Mouse (Mus musculus) embryonic facial prominence, embryonic 14.5 days (tissue): ENCODE data around the gene Saa3. TPM values are rescaled to one million over a fixed set of nuclear protein-coding genes. Genes with fewer than 3 reads are reported as not detected.
A peak's percentile ranks its signal among the peaks of the same experiment; 100 is the strongest.

Experiments used
- ATAC-seq: fragments of 200-750 bp; cut with Nextera tagmentation; 2 replicates; pipeline ENCODE4 v1.8.0; 2017; ENCODE audit warnings: low read depth, moderate number of reproducible peaks, moderate TSS enrichment
- DNase-seq: peaks from one replicate; pipeline ENCODE4 v3.0.0-alpha.2; 2015; ENCODE audit warnings: low spot score
- H3K27ac ChIP-seq: fragments of 300-500 bp; sonication (generic); replicated peaks from 2 replicates; pipeline ENCODE4 v1.5.1; 2014; ENCODE audit warnings: low read depth, mild to moderate bottlenecking, low read length, moderate library complexity
- H3K27me3 ChIP-seq: fragments of 300-500 bp; sonication (generic); replicated peaks from 2 replicates; pipeline ENCODE4 v1.6.1; 2014; ENCODE audit warnings: low read length; ENCODE audit not compliant: control insufficient read depth, insufficient read depth
- H3K36me3 ChIP-seq: fragments of 300-500 bp; sonication (generic); 2 replicates; pipeline ENCODE4 v1.6.1; 2014; ENCODE audit warnings: low read length, mixed read lengths; ENCODE audit not compliant: control insufficient read depth, insufficient read depth
- H3K4me1 ChIP-seq: fragments of 300-500 bp; sonication (generic); 2 replicates; pipeline ENCODE4 v1.6.1; 2014; ENCODE audit warnings: antibody characterized with exemption, low read length; ENCODE audit not compliant: control insufficient read depth, insufficient read depth
- H3K4me2 ChIP-seq: fragments of 300-500 bp; sonication (generic); 2 replicates; pipeline ENCODE4 v1.6.1; 2014; ENCODE audit warnings: low read depth, mild to moderate bottlenecking, low read length, moderate library complexity, mixed read lengths
- H3K4me3 ChIP-seq: fragments of 300-500 bp; sonication (generic); 2 replicates; pipeline ENCODE4 v1.5.1; 2014; ENCODE audit warnings: low read depth, mild to moderate bottlenecking, low read length
- H3K9ac ChIP-seq: fragments of 300-500 bp; sonication (generic); 2 replicates; pipeline ENCODE4 v1.6.1; 2014; ENCODE audit warnings: low read depth, mild to moderate bottlenecking, low read length, moderate library complexity, mixed read lengths
- H3K9me3 ChIP-seq: fragments of 300-500 bp; sonication (generic); 2 replicates; pipeline ENCODE4 v1.6.1; 2016; ENCODE audit warnings: low read length; ENCODE audit not compliant: control insufficient read depth
- WGBS: fragments of 180-500 bp; shearing (Covaris S2); extraction: QIAGEN DNeasy Blood & Tissue Kit; methylation state at CpG from one replicate; pipeline ENCODE4 v1.1.7; 2014; 5-methylcytosine and 5-hydroxymethylcytosine counted together
- polyA plus RNA-seq: library from polyadenylated mRNA; unstranded; fragments of >200 nt; fragmentation: Nextera tagmentation; extraction: Ambion mirVana; gene quantifications from 2 replicates; pipeline ENCODE4 v1.2.1, GENCODE M21; 2014

The Saa3 gene
- polyA plus RNA-seq, 1 experiment from 2014 or later: 0.61 TPM

DNA sequence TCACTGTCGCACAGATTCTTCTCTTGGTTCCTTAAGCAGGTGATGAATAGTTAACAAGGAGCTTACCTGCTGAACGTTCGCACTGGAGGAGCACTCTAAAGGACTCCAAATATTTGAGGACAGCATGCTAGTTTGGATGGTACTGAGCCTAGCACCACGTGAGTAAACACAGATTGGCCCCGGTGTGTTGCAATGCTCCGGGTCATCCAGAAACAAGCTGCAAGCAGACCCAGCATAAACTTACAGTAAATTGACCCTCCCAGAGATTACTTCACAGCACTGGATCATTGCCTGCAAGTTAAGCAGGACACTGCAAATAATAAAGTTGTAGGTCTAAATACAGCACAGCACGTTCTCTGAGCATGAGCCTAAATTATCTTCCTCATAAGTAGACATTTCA is 4.0 kb upstream of the Saa3 start:
- H3K9ac ChIP-seq: no peak overlapping the region
- no peaks in the 10 kb centered on the region for H3K9me3 ChIP-seq
- H3K36me3 ChIP-seq: no peaks in the 10 kb centered on the region
- 67% methylated on average over 7 of the region's 7 CpGs for WGBS
- H3K27ac ChIP-seq: no peak overlapping the region
- no peak overlapping the region for H3K4me2 ChIP-seq
- no peak overlapping the region for H3K4me3 ChIP-seq
- DNase-seq (no peak), ATAC-seq (no peak)
- no peaks in the 10 kb centered on the region for H3K27me3 ChIP-seq
- no peaks in the 10 kb centered on the region for H3K4me1 ChIP-seq

DNA sequence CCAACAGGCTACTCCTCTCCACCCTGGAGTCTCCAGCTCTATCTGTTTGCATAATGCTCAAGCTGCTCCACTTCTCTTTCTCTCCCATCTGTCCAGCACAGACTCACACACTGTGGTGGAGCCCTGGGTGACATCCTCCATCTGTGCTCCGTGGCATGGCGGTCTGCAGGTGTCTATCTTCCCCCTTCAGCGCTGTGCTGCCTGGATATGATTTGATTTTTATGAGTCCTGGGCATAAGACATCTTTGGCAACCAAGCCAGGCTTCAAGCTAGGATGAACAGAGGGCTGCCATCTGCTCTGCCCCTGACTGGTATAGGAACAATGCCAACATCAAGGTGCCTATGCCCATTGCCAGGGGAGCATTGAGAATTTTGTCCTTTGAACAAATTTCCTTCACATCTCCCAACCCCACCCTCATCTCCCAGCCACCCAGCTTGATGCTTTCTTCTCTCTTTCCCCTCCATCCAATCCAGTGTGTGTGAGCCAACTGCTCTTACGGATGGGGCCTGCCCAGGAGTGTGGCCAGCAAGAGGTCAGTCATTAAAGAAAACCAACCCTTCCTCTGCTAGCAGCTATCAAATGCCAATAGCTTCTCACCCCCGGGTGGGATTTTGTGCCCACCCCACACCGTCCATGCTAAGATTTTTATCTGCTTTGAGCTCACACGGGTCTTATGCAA is 3.2 kb upstream of the Saa3 start:
- WGBS: 76% methylated on average over 7 of the region's 7 CpGs
- no peak for ATAC-seq

DNA sequence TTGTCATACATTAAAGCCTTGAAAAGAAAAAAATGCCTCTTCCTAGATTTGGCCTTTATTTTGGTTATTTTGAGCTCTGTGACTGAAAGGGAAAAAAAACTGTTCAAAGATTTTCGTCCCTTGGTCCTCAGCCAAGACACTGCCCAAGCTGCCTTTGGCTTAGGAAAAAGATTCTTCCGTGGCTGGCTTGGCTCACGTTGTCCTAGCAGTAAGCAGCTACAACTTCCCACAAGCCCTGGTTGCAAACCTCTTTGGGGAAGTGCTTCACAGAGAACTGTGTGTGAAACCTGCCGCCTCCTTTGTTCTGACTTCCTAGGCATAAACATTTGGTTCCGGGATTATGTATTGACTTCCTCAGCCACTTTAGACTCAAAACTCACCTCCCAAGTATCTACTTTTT is 1.4 kb upstream of the Saa3 start:
- DNase-seq (peak; percentile 36), ATAC-seq (no peak)
- Histone ChIP-seq H3K9me3 (no peaks in the 10 kb centered on the region), H3K27me3 (no peaks in the 10 kb centered on the region), H3K4me2 (no peak overlapping the region), H3K27ac (no peak overlapping the region), H3K36me3 (no peaks in the 10 kb centered on the region), H3K4me3 (no peak overlapping the region), H3K4me1 (no peaks in the 10 kb centered on the region), H3K9ac (no peak overlapping the region)
- WGBS: 54% methylated on average over 5 of the region's 5 CpGs

More for the DNA sequence above, 3.2 kb upstream of the Saa3 start:
- no peaks in the 10 kb centered on the region for H3K27me3 ChIP-seq
- no peak overlapping the region for H3K9ac ChIP-seq
- no peak overlapping the region for H3K4me3 ChIP-seq
- H3K36me3 ChIP-seq: no peaks in the 10 kb centered on the region
- DNase-seq: no peak
- no peaks in the 10 kb centered on the region for H3K4me1 ChIP-seq
- no peak overlapping the region for H3K4me2 ChIP-seq
- H3K9me3 ChIP-seq: no peaks in the 10 kb centered on the region
- no peak overlapping the region for H3K27ac ChIP-seq

DNA sequence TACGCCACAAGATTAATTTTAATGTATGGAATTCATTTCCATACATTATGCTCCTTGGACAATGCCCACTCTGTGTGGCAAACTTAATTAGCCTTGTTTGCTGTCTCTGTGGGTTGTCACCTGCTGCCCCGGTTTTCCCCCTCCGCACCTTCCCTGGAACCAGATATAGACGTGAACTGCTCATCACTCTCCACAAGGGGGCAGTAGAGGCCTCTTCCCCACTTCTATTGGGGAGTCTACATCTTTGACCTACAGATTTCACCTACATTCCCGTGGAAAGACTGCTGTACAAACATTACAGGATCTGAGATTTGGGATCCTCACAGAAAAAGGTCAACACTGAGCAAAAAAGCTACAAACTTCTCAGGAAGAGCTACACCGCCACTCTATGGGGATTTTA is 982 bp downstream of the Saa3 start:
- no peak for ATAC-seq
- Histone ChIP-seq H3K27ac (no peak overlapping the region), H3K27me3 (no peaks in the 10 kb centered on the region), H3K4me2 (no peak overlapping the region), H3K9ac (no peak overlapping the region), H3K4me3 (no peak overlapping the region), H3K4me1 (peaks cover 3% of the 10 kb centered on the region; the same call in 1 of the 2 replicates), H3K9me3 (no peaks in the 10 kb centered on the region), H3K36me3 (no peaks in the 10 kb centered on the region)
- DNase-seq: peak; percentile 40
- 33% methylated on average over 6 of the region's 6 CpGs for WGBS

DNA sequence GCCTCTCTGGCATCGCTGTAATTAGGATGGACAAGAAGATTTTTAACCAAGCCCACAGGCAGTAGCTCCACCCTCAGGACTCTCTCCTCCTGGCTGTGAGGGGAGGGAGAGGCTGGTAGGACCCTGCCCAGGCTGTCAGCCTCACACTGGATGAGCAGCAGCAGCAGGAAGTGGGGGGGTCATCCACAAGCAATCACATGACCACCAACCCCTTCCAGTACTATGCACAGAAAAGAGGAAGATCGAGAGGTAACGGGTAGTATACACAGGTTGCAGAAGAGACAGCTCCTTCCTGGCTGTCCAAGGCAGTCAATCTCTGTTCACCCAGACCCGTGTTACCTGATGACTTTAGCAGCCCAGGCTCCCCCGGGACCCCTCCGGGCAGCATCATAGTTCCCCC is 3.2 kb downstream of the Saa3 start:
- H3K27me3 ChIP-seq: no peaks in the 10 kb centered on the region
- DNase-seq (no peak), ATAC-seq (no peak)
- no peaks in the 10 kb centered on the region for H3K9me3 ChIP-seq
- H3K9ac ChIP-seq: no peak overlapping the region
- H3K4me3 ChIP-seq: no peak overlapping the region
- H3K36me3 ChIP-seq: peaks cover 12% of the 10 kb centered on the region
- H3K4me1 ChIP-seq: peaks cover 8% of the 10 kb centered on the region; the same call in 1 of the 2 replicates
- WGBS: 68% methylated on average over 6 of the region's 6 CpGs
- H3K27ac ChIP-seq: no peak overlapping the region
- H3K4me2 ChIP-seq: no peak overlapping the region

DNA sequence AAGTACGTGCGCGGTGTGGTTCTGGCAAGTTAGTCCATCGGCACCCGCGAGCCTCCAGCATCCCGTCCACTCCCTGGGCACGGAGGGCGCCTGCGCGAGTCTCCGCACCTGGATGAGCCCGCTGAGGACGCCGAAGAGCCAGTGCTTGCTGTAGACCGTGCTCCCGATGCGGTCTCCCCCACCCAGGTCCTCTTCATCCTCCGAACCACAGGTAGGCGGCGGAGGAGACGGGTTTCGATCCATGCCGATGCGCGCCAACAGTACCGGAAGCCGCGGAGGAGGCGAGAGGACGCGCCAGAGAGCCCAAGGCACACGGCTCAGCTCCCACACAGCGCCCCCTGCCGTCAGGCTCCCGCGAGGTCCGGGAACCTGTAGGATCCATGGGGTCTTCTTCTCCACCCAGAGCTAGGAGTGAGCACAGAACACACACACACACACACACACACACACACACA is 5.1 kb downstream of the Saa3 start, which contains the start of gene Saal1:
Gene Saal1 (minus strand): TSS at position 291 of the 455 bp plus-strand sequence.
- DNase-seq (peak; percentile 91), ATAC-seq (peak; percentile 98)
- H3K27ac ChIP-seq: peak within 1 kb of the TSS; percentile 87
- peak within 1 kb of the TSS; percentile 88 for H3K9ac ChIP-seq
- H3K4me3 ChIP-seq: peak within 1 kb of the TSS; percentile 79
- H3K9me3 ChIP-seq: no peaks in the 10 kb centered on the region
- H3K36me3 ChIP-seq: peaks cover 30% of the 10 kb centered on the region
- peaks cover 8% of the 10 kb centered on the region; the same call in 1 of the 2 replicates for H3K4me1 ChIP-seq
- 0% methylated on average over 23 of the region's 38 CpGs for WGBS
- no peaks in the 10 kb centered on the region for H3K27me3 ChIP-seq
- peak within 1 kb of the TSS; percentile 59 for H3K4me2 ChIP-seq

DNA sequence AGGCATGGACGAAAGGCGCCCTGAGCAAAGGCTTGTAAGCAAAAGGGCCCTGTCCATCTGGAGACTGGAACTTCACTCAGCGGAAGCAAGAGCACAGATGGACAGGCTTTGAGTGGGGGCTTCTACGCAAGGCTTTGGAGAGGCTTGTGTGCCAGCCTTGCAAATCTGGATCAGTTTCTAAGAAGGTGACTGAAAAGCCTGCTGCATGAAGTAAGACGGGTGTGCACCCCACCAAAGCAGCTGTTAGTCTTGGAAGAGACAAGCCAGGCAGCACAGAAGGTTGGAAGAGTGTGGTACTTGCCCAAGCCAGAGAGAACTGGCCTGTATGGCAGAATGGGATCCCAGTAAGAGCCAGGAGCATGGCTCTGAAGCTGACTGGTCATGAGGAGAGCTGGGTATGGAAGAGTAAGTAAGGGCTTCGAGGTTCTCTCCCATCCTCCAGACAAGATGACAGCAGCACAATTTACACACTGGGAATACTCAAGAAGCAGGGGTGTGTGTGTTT is 14.9 kb downstream of the Saa3 start:
- ATAC-seq: no peak
- H3K4me1 ChIP-seq: no peaks in the 10 kb centered on the region
- no peak for DNase-seq
- no peaks in the 10 kb centered on the region for H3K9me3 ChIP-seq
- H3K9ac ChIP-seq: no peak overlapping the region
- no peaks in the 10 kb centered on the region for H3K27me3 ChIP-seq
- no peak overlapping the region for H3K4me3 ChIP-seq
- WGBS: 93% methylated on average over 6 of the region's 6 CpGs
- H3K36me3 ChIP-seq: peaks cover 86% of the 10 kb centered on the region
- H3K27ac ChIP-seq: no peak overlapping the region
- H3K4me2 ChIP-seq: no peak overlapping the region

DNA sequence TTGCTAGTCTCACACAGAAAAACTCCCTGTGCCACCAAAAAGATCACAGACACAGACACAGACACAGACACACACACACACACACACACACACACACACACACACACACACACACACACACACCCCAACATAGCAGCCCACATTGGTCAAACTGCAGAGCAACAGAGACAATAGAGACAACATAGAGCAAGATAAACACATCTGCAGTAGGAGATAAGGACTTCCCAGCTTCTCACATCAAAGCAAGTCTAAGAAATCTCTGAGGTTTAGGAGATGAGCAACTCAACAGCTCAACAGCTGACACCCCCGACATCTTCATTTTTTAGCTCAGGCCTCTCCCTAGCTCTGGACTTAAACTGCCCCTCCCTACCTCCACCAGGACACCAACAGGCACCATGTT is 18.7 kb downstream of the Saa3 start:
- H3K4me1 ChIP-seq: no peaks in the 10 kb centered on the region
- DNase-seq: no peak
- H3K27me3 ChIP-seq: no peaks in the 10 kb centered on the region
- no peak overlapping the region for H3K9ac ChIP-seq
- H3K4me2 ChIP-seq: no peak overlapping the region
- H3K9me3 ChIP-seq: no peaks in the 10 kb centered on the region
- ATAC-seq: no peak
- no peak overlapping the region for H3K27ac ChIP-seq
- peaks cover 65% of the 10 kb centered on the region for H3K36me3 ChIP-seq
- WGBS: 69% methylated on average over 1 of the region's 1 CpGs
- H3K4me3 ChIP-seq: no peak overlapping the region

DNA sequence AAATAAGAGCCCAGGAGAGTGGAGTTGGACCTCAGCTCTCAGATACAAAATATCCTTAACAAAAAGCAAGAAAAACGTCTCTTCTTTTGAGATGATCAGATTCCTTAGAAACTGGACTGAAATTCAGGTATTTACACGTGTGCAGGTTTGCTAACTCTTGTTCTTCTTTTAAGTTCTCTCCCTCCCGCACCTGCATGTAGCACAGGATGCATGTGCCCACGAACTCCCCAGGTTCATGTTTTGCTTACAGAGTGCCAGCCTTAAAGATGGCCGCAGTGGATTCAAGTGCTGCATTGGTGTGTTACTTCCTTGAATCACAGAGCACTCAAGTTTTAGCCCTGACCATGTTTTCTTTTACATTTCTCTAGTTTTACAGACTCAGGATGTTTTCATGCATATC is 28.7 kb downstream of the Saa3 start:
- DNase-seq (no peak), ATAC-seq (no peak)
- H3K4me1 ChIP-seq: no peaks in the 10 kb centered on the region
- H3K4me2 ChIP-seq: no peak overlapping the region
- H3K4me3 ChIP-seq: no peak overlapping the region
- WGBS: 90% methylated on average over 5 of the region's 5 CpGs
- no peak overlapping the region for H3K9ac ChIP-seq
- H3K9me3 ChIP-seq: no peaks in the 10 kb centered on the region
- peaks cover 41% of the 10 kb centered on the region for H3K36me3 ChIP-seq
- no peaks in the 10 kb centered on the region for H3K27me3 ChIP-seq
- no peak overlapping the region for H3K27ac ChIP-seq
